Mouse (Mus musculus) intestine, postnatal 0 days (tissue): ENCODE results near the gene Spic. TPM values are rescaled to one million over a fixed set of nuclear protein-coding genes. Genes with fewer than 3 reads are reported as not detected.

Source experiments
- ATAC-seq: fragments of 200-750 bp; cut with Nextera tagmentation; 2 replicates; pipeline ENCODE4 v1.8.0; 2017; ENCODE audit warnings: mild to moderate bottlenecking, moderate TSS enrichment, moderate library complexity
- H3K27ac ChIP-seq: fragments of 300-500 bp; sonication (generic); 2 replicates; pipeline ENCODE4 v1.5.1; 2014; ENCODE audit warnings: mild to moderate bottlenecking, low read depth, low read length, moderate library complexity
- H3K27me3 ChIP-seq: fragments of 300-500 bp; sonication (generic); replicated peaks from 2 replicates; pipeline ENCODE4 v1.6.1; 2014; ENCODE audit warnings: low read length, mixed read lengths; ENCODE audit not compliant: control insufficient read depth, insufficient read depth
- H3K36me3 ChIP-seq: fragments of 300-500 bp; sonication (generic); 2 replicates; pipeline ENCODE4 v1.6.1; 2014; ENCODE audit warnings: mild to moderate bottlenecking, moderate library complexity; ENCODE audit not compliant: control insufficient read depth, insufficient read depth
- H3K4me1 ChIP-seq: fragments of 300-500 bp; sonication (generic); replicated peaks from 2 replicates; pipeline ENCODE4 v1.6.1; 2014; ENCODE audit warnings: antibody characterized with exemption, low read length, mixed read lengths; ENCODE audit not compliant: control insufficient read depth, insufficient read depth
- H3K4me2 ChIP-seq: fragments of 300-500 bp; sonication (generic); replicated peaks from 2 replicates; pipeline ENCODE4 v1.6.1; 2014; ENCODE audit warnings: low read depth, mild to moderate bottlenecking, moderate library complexity
- H3K4me3 ChIP-seq: fragments of 300-500 bp; sonication (generic); 2 replicates; pipeline ENCODE4 v1.5.1; 2014; ENCODE audit warnings: low read depth, low read length
- H3K9ac ChIP-seq: fragments of 300-500 bp; sonication (generic); 2 replicates; pipeline ENCODE4 v1.6.1; 2014; ENCODE audit warnings: mild to moderate bottlenecking, low read depth, low read length
- H3K9me3 ChIP-seq: fragments of 300-500 bp; sonication (generic); 2 replicates; pipeline ENCODE4 v1.6.1; 2016; ENCODE audit warnings: mixed run types; ENCODE audit not compliant: control insufficient read depth
- CTCF ChIP-seq: sonication (generic); IDR thresholded peaks from 2 replicates; pipeline ENCODE4 v1.5.1; 2016; ENCODE audit warnings: low read depth, mild to moderate bottlenecking, control low read depth, antibody characterized with exemption, moderate library complexity
- WGBS: fragments of 180-500 bp; shearing (Covaris S2); extraction: QIAGEN DNeasy Blood & Tissue Kit; methylation state at CpG from one replicate; pipeline ENCODE4 v1.1.7; 2014; 5-methylcytosine and 5-hydroxymethylcytosine counted together
- polyA plus RNA-seq: library from polyadenylated mRNA; unstranded; fragments of >200 nt; fragmentation: Nextera tagmentation; extraction: Ambion mirVana; gene quantifications from 2 replicates; pipeline ENCODE4 v1.2.1, GENCODE M21; 2015

Spic gene
- polyA plus RNA-seq, 1 experiment from 2014 or later = 0.20 TPM

DNA sequence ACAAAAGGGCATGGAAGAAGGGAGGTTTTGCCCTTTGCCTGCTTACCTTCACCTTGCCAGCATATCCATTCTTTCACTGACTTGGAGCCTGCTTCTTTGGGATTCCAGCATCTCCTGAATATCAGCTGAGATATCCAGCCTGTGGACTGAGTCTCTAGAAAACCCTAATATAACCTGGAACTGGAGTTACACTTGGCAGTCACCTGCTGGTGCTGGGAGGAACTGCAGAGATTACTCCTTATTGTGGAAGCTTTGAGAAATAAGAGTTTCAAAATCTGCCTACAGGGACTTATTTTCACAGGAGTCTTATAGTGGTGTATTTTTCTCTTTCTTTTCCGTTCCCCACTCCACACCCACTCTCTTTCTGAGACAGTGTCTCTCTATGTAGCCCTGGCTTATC lies 42.3 kb upstream of the Spic start:
- ATAC-seq = no peak
- WGBS = 21% methylated on average over 1 of the region's 1 CpGs
- peak; percentile 78 for TF ChIP-seq CTCF
- no peaks in the 10 kb centered on the region for H3K4me1 ChIP-seq
- no peak overlapping the region for H3K4me3 ChIP-seq
- H3K27me3 ChIP-seq = no peaks in the 10 kb centered on the region
- no peak overlapping the region for H3K9ac ChIP-seq
- no peak overlapping the region for H3K4me2 ChIP-seq
- H3K9me3 ChIP-seq = no peaks in the 10 kb centered on the region
- no peaks in the 10 kb centered on the region for H3K36me3 ChIP-seq
- H3K27ac ChIP-seq = no peak overlapping the region

GRCm38 (mm10) chr10:88725343-88725742 lies 40.5 kb upstream of the Spic start:
- Histone ChIP-seq H3K27me3 (no peaks in the 10 kb centered on the region), H3K9ac (no peak overlapping the region), H3K9me3 (no peaks in the 10 kb centered on the region), H3K4me1 (no peaks in the 10 kb centered on the region), H3K27ac (no peak overlapping the region), H3K4me2 (no peak overlapping the region), H3K36me3 (no peaks in the 10 kb centered on the region), H3K4me3 (no peak overlapping the region)
- peak; percentile 80 for TF ChIP-seq CTCF
- WGBS = 53% methylated on average over 2 of the region's 2 CpGs
- no peak for ATAC-seq

- H3K4me1 ChIP-seq = no peaks in the 10 kb centered on the region
- H3K9me3 ChIP-seq = no peaks in the 10 kb centered on the region
- no peak overlapping the region for H3K9ac ChIP-seq
- 43% methylated on average over 1 of the region's 1 CpGs for WGBS
- TF ChIP-seq CTCF = no peak
- no peak overlapping the region for H3K27ac ChIP-seq
- H3K36me3 ChIP-seq = no peaks in the 10 kb centered on the region
- ATAC-seq = no peak
- no peaks in the 10 kb centered on the region for H3K27me3 ChIP-seq
- H3K4me3 ChIP-seq = no peak overlapping the region
- no peak overlapping the region for H3K4me2 ChIP-seq
Observed at GRCm38 (mm10) chr10:88719618-88720017, 34.8 kb upstream of the Spic start.

DNA sequence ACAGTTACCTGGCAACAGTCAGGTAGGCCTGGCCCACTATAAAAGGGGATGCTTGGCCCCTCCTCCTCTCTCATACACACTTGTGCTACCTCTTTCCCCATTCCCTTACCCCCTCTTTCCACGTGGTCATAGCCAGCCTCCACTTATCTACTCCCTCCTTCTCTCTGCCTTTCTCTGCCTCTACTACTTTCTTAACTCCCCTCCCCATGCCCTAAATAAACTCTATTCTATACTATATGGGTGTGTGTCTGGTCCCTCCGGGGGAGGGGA lies 32.9 kb upstream of the Spic start:
- ATAC-seq = no peak
- Histone ChIP-seq H3K4me2 (no peak overlapping the region), H3K9ac (no peak overlapping the region), H3K27ac (no peak overlapping the region), H3K27me3 (no peaks in the 10 kb centered on the region), H3K4me1 (no peaks in the 10 kb centered on the region), H3K4me3 (no peak overlapping the region), H3K36me3 (no peaks in the 10 kb centered on the region), H3K9me3 (no peaks in the 10 kb centered on the region)
- WGBS = 50% methylated on average over 2 of the region's 2 CpGs
- TF ChIP-seq CTCF = no peak

GRCm38 (mm10) chr10:88716986-88717755 lies 32.4 kb upstream of the Spic start:
- H3K9me3 ChIP-seq = no peaks in the 10 kb centered on the region
- H3K36me3 ChIP-seq = no peaks in the 10 kb centered on the region
- no peak overlapping the region for H3K9ac ChIP-seq
- H3K27ac ChIP-seq = no peak overlapping the region
- no peak overlapping the region for H3K4me3 ChIP-seq
- H3K27me3 ChIP-seq = no peaks in the 10 kb centered on the region
- ATAC-seq = peak; percentile 60; the same call in 1 of the 2 replicates
- no peak overlapping the region for H3K4me2 ChIP-seq
- H3K4me1 ChIP-seq = no peaks in the 10 kb centered on the region
- TF ChIP-seq CTCF = no peak
- 50% methylated on average over 13 of the region's 13 CpGs for WGBS

DNA sequence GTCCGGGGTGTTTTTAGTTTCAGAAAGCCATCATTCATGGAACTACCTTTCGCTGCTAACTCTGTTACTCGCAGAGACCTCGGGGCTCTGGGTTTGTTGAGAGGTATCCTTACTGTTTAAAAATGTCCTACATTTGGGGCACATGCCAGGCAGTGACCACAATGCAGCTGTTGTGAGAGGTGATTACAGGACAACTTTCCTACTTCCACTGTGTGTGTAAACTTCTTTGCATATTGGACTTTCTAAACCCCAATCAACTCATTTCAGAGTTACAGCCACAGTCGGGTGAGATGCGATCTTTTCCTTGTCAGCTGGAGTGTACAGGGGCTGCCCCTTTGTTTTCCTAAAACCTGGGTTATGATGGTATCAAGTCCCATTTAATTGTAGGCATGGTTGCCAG lies 30.8 kb upstream of the Spic start:
- Histone ChIP-seq H3K4me2 (no peak overlapping the region), H3K9me3 (no peaks in the 10 kb centered on the region), H3K27ac (no peak overlapping the region), H3K9ac (no peak overlapping the region), H3K36me3 (no peaks in the 10 kb centered on the region), H3K4me1 (no peaks in the 10 kb centered on the region), H3K4me3 (no peak overlapping the region), H3K27me3 (no peaks in the 10 kb centered on the region)
- TF ChIP-seq CTCF = no peak
- ATAC-seq = no peak
- 85% methylated on average over 6 of the region's 6 CpGs for WGBS

DNA sequence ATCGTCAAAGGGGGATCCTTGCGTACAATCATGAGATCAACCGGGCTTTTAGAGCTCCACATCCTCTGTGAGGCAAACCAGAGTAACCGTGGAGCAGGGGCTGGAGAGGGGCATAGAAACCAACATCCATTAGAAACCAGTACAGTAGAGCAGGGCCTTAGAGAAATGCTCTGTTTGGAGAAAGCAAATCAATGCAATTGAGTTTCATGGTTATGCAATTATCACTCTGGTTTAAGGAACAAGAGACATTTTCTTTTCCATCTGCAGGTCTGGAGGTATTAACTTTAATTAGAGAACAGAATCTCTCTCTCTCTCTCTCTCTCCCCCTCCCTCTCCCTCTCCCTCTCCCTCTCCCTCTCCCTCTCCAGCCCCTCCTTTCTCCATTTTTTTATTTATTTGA lies 29.9 kb upstream of the Spic start:
- 83% methylated on average over 4 of the region's 4 CpGs for WGBS
- H3K9ac ChIP-seq = no peak overlapping the region
- H3K27me3 ChIP-seq = no peaks in the 10 kb centered on the region
- no peak for ATAC-seq
- no peak overlapping the region for H3K27ac ChIP-seq
- no peak for TF ChIP-seq CTCF
- H3K9me3 ChIP-seq = no peaks in the 10 kb centered on the region
- H3K4me1 ChIP-seq = no peaks in the 10 kb centered on the region
- no peak overlapping the region for H3K4me3 ChIP-seq
- no peak overlapping the region for H3K4me2 ChIP-seq
- H3K36me3 ChIP-seq = no peaks in the 10 kb centered on the region
